Mouse (Mus musculus) ovary, postnatal 36 days (tissue): Measurements from ENCODE around the gene Hsp90ab1.

Experiments used
- DNase-seq: peaks from one replicate; pipeline ENCODE4 v3.0.0; 2022; ENCODE audit warnings: low spot score, mixed read lengths

Hsp90ab1 gene

DNA sequence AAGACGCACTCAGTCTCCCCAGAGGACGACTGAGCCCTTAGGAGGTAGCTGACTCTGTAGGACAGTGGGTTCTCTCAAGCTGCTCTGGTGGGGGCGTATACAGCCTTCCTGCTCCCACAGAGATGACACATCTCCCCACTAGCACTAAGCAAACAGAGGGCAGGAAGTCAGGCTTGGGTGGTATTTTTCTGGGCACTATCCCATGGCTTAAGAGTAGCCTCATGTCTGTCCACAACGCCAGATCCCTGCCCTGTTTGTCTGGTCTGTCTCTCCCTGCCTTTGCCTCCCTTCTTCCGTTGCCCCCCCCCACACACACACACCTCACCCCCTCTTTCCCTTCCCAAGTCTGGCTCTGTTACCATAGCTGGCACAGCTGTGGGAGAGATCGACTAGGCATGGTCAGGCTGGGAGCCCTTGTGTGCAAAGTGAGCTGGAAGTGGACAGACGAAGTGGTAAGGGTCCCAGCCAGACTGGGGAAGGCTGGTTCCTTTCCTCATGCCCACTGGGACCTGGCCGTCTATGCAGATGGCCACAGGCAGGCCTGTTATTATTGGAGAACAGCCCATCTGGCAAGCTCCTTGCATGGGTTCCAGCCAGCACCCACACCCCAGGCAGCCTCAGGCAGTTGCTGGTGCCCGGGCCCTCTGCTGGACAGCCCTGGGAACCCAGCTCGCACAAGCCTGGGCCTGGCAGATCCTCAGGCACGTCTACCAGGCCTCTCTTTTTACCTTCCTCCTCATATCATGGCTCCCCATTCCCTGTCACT, 23.7 kb upstream of the Hsp90ab1 start:
- DNase-seq, result peak; percentile 81

DNA sequence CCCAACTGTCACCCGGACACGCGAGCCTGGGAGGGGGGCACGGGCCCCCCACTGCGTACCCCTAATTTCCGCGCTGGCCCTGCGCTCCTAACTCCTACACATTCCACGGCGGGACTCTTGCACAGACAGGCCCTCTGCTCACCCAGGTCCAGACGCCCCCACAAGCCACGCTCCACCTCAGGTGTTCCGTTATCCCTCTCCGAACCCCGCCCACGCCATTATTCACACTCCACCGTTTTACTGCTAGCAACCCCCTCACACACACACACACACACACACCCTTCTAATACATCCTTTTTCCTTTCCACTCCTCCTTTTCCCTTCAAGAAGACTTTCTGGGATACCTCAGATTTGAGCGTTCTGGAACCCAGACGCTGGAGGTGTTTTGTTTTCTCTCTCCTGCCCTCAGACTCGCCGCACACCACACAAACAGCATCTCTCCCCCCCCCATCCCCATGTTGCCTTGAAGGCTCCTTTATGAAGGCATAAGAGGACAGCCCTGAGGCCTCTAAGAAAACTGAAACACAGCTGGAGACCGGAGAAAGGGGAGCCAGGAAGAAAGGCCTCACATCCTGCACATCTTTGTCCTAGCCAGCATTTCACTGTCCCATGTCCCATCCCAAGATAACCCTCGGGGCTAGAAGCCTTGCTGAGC, 22.8 kb upstream of the Hsp90ab1 start:
- no peak for DNase-seq

DNA sequence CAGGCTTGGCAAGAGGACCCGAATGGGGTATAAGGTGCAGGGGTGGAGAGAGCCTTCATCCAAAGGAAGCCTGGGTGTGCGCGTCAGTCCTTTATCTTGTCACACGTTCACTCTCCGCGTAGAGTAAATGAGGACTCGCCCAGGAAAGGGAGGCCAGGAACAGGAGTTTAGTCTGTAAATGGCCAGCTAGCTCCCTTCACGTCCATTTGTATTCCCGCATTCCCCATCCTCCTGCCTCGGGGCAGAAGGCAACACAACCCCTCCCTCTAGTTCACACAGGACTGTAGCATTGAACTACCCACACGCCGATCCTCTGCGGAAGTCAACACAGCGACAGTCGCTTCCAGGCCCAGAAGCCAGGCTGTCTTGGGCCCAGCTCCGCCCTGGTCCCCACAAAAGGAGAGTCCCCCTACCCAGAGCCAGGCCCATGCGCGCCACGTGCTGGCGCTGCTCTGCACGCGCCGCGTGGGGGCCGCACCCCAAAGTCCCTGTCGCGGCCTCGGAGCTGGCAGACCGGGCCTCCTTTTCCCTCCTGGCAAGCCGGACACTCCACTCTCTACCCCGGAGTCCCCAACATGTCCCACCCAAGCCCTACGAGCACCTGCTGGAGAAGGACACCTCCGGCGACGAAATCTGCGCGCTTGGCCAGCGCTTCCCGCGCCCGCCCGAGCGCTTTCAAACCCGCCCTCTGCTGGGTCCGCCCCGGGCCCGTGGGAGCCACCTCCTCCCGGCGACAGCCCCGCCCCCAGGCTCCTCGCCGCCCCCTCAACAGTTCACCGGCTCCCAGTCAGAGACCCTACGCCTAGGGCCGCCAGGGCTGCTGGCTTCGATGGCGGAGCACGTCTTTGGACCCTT, 22.0 kb upstream of the Hsp90ab1 start:
- DNase-seq, result peak; percentile 85

- no peak for DNase-seq
Observed at GRCm38 (mm10) chr17:45594195-45594594, 21.1 kb upstream of the Hsp90ab1 start.

GRCm38 (mm10) chr17:45593479-45593878, 20.4 kb upstream of the Hsp90ab1 start:
- DNase-seq, result no peak

- no peak for DNase-seq
Observed at GRCm38 (mm10) chr17:45592606-45593431, 19.7 kb upstream of the Hsp90ab1 start.

DNA sequence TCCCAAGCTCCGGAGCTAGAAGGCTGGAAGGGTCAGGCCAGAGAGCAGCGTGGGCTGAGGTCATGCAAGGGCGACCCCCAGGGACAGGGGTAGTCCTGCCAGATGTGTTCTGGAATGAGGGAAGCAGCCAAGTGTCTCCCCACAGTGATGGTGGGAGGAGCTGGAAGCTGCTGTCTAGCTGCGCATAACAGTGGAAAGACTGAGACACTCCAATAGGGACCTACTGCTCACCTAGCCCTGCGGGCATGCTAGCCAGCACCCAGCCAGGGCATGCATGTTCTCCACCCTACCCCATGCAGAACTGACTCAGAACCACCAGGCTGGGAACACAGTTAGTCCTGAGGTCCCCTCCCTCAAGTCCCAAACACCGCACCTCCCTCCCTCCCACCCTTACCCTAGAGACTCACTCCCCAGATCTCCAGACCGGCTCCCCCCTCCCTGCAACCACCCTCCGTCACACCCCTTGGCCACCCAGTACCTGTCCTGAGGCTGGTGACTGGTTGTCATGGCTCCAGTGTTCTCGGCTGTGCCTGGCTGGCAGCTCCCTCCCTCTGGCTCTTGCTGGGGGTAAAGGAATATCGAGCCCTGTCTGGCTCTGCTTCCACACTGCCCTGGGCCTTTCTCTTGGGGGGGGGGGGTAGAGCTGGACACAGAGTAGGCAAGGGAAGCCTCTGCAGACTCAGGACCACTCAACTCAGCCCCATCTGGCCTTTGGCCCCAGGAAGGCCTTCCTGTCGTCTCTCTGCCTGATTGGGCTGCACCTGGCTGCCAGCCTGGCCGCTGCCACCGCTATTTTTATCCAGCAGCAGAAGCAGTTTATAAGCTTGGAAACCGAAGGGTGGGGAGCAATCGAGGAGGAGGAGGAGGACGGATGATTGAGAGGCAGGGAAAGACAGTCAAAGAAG, 18.9 kb upstream of the Hsp90ab1 start:
- no peak for DNase-seq

- DNase-seq, result no peak
Observed at GRCm38 (mm10) chr17:45590410-45590809, 17.3 kb upstream of the Hsp90ab1 start.

- peak; percentile 35 for DNase-seq
Observed at GRCm38 (mm10) chr17:45589844-45590243, 16.8 kb upstream of the Hsp90ab1 start.

DNA sequence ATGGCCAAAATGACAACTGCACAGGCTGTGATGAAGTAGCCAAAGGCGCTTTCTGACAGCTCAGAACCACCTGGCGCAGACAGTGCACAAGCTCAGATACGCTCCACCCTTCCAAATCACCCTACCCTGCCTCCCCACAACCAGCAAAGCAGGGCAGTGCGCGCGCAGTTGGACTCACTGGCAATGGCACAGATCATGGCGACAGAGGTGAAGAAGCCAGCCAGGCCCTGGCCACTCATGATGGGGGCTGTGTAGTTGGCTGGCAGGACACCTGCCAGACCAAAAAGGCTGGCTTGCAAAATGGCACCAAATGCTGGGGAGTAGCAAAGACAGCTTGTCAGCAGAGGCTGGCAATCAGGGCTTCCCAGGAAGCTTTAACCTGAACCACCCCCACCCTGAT, 16.2 kb upstream of the Hsp90ab1 start:
- no peak for DNase-seq

DNA sequence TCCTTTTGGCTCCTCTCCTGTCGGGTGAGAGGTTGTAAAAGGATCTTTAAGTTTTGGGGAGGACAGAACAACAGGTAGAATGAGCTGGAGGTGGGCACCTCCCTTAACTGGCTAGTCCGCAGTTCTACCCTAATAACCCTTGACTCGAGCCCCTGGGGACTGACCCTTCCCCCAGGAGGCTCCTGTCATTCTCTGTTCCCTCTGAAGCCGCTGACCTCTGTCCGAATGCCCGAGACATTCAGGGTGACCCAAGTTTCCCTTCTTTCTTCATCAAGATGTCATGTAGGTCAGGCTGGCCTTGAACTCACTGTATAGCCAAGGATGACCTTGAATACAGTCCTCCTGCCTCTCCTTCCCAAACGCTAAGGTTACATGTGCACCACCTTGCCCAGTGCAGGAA, 15.3 kb upstream of the Hsp90ab1 start:
- no peak for DNase-seq

- DNase-seq, result no peak
Observed at GRCm38 (mm10) chr17:45586449-45586837, 13.4 kb upstream of the Hsp90ab1 start.

DNA sequence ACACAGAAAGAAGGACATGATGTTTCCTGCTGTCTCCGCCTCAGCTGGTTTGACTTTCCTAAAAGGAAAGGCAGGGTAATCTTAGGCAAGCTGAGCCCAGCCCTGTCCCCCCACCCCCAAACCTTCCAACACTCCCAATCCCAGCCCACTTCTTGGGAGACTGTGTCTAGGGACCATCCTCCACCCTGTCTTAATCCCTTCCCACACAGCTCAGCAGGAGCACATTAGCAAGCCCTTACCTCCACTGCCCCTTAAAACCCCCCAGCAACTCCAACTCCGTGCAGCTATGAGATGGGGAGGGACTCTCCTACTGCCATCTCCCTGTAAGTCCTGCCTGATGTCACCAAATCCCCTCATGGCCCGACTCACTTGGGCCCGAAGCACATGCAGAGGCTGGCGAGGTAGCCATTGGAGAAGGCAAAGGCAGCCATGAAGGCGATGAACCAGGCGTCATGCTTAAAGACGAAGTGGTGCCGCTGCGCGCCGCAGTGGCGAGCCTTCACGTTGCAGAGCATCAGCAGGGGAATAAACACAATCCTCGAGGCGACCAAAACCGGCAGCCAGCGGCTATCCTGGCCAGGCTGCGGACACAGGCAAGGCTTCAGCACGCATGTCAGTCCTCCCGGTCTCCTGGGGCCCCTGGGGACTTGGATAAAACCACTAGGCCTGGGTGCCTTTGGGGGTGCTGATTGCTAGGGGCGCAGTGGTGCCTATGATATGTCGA, 12.8 kb upstream of the Hsp90ab1 start:
- no peak for DNase-seq

DNA sequence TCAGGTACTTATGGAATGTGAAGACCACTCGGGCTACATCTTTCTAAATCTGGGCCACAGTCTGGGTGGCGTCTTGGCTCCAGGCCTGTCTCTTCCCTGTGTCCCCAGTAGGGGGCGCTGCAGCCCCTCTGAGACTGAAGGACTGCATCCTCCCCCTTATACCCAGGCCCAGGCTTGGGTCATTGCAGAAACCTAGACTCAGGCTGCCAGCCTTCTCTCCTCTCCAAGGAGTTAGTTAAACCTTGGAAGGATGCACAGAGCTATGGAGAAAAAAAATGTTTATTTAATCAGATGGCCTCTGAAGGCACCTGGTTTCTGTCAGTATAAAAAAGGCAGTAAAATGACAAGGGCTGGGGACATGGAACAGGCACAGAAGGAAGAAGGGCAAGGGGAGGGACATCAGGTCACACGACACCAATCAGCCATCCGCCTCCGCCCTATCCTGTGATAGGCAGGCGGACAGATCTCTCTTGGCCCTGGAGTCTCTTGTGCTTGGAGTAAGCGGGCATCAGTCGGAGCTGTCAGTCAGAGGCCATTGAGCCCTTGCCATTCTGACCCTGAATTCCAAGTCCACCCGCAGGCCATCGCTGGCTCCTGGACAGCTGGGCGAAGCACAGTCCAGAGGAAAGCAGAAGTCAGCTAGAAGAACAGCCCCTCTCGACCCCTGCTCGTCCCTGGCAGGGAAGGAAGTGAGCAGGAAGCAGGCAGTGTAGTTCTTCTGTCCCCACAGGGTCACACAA, 12.0 kb upstream of the Hsp90ab1 start:
- DNase-seq, result peak; percentile 76

DNA sequence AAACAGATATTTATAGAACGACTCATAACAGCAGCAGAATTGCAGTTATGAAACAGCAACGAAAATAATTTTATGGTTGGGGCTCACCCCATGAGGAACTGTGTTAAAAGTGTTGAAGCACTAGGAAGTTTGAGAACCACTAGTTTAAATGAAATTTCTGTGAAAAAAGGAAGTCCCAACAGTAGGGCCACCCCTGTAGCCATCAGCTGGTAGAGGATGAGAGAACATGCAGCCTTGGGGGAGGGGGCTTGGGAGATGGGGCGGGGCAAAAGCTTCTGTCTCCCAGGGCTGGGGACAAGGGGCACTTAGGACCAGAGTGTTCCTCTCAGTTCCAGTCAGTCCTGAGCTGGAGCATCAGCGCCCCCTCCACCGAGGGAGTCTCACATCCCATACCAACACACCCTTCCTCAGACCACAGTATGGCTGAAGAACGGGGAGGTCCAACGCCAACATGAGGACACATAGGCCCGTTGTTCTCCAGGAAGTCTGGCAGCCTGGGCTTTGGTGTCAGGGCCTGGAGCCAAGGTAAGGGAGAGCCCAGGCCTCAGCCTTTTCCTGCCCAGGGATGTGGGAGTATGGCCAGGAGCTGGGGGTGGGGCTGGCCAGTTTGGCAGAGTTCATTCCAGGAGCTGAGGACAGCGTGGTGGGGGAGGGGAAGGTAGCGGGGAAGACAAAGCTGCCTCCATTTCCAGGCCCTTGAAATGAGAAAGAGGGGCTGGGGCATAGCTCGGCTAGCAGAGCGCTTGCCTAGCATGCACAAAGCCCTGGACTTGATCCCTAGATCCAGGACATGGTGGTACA, 11.2 kb upstream of the Hsp90ab1 start:
- peak; percentile 81 for DNase-seq

DNA sequence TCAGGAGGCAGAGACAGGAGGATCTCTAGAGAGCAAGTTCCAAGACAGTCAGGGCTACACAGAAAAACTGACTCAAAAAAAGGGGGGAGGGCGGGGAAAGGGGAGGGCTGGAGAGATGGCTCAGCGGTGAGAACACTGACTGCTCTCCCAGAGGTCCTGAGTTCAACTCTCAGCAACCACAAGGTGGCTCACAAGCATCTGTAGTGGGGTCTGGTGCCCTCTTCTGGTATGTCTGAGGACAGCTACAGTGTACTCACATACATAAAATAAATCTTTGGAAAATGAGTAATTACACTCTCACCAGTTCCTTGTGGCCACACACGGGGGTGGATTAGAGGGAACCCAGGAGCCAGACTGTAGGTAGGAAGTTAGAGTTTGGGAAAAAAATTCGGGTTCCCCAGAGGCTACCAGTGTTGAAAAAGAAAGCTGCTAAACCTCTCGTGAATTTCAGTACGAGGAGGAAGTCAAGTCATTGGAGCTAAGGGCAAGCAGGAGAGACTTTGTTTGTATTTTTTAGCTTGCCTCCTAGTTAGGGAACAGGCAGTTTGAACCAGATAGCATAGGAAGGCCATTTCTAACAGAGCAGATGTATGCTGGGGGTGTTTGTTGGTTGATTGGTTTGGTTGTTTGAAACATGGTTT, 9.8 kb upstream of the Hsp90ab1 start:
- DNase-seq, result no peak

GRCm38 (mm10) chr17:45582188-45582587, 9.1 kb upstream of the Hsp90ab1 start:
- no peak for DNase-seq

DNA sequence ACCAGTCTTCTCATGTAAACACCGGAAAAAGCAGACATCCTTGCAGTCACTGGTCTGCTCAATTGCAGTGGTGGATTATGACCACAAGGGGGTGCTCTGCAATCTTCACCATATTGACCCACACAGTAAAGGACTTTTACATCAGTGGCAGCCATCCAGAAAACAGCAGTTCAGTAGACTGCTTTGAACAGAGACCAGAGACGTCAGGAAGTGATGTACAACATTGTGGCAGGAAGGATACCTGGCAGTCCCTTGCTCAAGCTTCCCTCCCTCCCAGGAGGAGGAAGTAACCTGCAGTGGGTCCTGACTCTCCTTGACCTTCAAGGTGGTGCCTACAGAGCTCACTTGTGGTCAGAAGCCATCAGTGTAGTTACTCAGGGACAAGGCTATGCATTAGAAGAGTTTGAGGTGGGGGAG, 8.5 kb upstream of the Hsp90ab1 start:
- peak; percentile 48 for DNase-seq
